Mouse (Mus musculus) E14TG2a.4 (cell line): ENCODE results near the gene Tcp11.

Experiments used
- CTCF ChIP-seq: conservative IDR thresholded peaks from 2 replicates; pipeline ENCODE4 v1.5.1; 2014; ENCODE audit warnings: low read length
- NANOG ChIP-seq: IDR thresholded peaks from 2 replicates; pipeline ENCODE4 v1.6.1; 2014; ENCODE audit warnings: borderline replicate concordance, low read length, mixed read lengths
- POU5F1 ChIP-seq: IDR thresholded peaks from 2 replicates; pipeline ENCODE4 v1.6.1; 2014; ENCODE audit warnings: low read length, borderline replicate concordance

GRCm38 (mm10) chr17:28092297-28092696 lies 11.9 kb upstream of the Tcp11 start:
- peak; percentile 64 for TF ChIP-seq CTCF
- TF ChIP-seq POU5F1: no peak
- TF ChIP-seq NANOG: no peak
